Mouse (Mus musculus) G1E (cell line): ENCODE measurements around the gene Cog4.

Source experiments
- CTCF ChIP-seq: IDR thresholded peaks from 2 replicates; pipeline ENCODE4 v1.5.1; 2012; ENCODE audit warnings: low read depth, low read length, inconsistent platforms, mixed read lengths
- GATA1 ChIP-seq: IDR thresholded peaks from 2 replicates; pipeline ENCODE4 v1.6.1; 2012; ENCODE audit warnings: borderline replicate concordance, low read length, inconsistent platforms, mixed read lengths
- GATA2 ChIP-seq: IDR thresholded peaks from 2 replicates; pipeline ENCODE4 v1.6.1; 2012; ENCODE audit warnings: low read depth, low read length, inconsistent platforms, borderline replicate concordance
- POLR2AphosphoS5 ChIP-seq: IDR thresholded peaks from 2 replicates; pipeline ENCODE4 v1.6.1; 2012; ENCODE audit warnings: low read depth, low read length, inconsistent platforms; ENCODE audit not compliant: insufficient replicate concordance
- TAL1 ChIP-seq: conservative IDR thresholded peaks from 2 replicates; pipeline ENCODE4 v1.6.1; 2012; ENCODE audit warnings: low read depth, low read length, inconsistent platforms, mixed read lengths

DNA sequence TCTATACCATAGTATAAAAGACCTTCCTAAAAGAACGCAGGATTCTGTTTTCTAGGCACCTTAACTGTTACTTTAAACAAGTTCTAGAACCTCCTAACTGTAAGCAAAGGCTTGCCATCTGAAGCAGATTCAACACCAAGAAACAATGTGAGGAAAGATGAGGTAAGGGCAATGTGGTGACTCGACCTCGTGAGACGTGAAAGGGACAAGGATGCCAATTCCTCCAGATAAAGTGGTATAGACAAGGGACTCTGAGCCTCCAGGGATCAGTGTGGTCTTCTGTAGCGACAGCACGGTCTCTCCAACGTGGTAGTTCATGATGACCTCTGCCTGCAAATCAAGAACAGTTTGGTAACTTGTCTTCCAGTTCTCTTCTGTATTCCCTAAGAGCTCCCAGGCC, 34.6 kb upstream of the Cog4 start:
- no peak for TF ChIP-seq CTCF
- no peak for TF ChIP-seq TAL1
- no peak for TF ChIP-seq GATA2
- no peak for TF ChIP-seq GATA1
- no peak for TF ChIP-seq POLR2AphosphoS5
